Mouse (Mus musculus) brain, embryonic 14.5 days (tissue): ENCODE measurements around the gene Rab3gap1.

ENCODE experiments used
- CTCF ChIP-seq: fragments of 200-500 bp; IDR thresholded peaks from 2 replicates; pipeline ENCODE4 v1.5.1; 2012; ENCODE audit warnings: inconsistent platforms, mild to moderate bottlenecking, moderate library complexity, borderline replicate concordance; ENCODE audit not compliant: insufficient read depth, insufficient read length; ENCODE audit errors: extremely low read depth
- POLR2A ChIP-seq: fragments of 200-500 bp; IDR thresholded peaks from 2 replicates; pipeline ENCODE4 v1.6.1; 2012; ENCODE audit warnings: mild to moderate bottlenecking, inconsistent platforms, borderline replicate concordance; ENCODE audit not compliant: poor library complexity, insufficient read depth, insufficient read length, severe bottlenecking; ENCODE audit errors: extremely low read depth

DNA sequence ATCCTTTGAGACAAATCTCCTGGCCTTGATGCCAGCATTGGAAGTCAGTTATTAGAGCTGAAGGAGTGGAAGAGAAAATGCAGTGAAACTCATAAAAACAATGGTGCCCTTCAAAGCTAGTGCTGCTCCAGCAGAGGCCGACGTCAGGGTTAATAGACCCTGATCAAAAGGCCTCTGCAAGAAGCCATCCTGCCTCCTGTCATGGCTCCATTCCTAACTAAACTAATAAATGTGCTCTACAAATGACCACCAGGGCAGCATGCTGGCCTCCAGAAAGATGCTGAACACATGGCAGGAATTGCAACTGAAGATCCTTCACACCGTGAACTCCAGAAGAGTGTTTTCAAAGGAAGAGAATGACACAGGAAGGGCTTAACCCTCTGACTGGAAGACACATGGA, 116.8 kb downstream of the Rab3gap1 start:
- TF ChIP-seq CTCF (no peak), POLR2A (no peak)
